In genomic region chr16:33154992-33155391, GRCm38 (mm10) we compare ENCODE assay signal across 8 mouse cellular contexts. TPM values are rescaled to one million over a fixed set of nuclear protein-coding genes. Genes with fewer than 3 reads are reported as not detected.
DNase-seq lines count a peak whose midpoint lies in the region.

No protein-coding gene starts in this region.

- intact Hi-C loops in left cerebral cortex, postnatal 14 days (cut with DNase I) = loop anchor here (10.0 kb wide), 1 partner anchor 130 kb away; no protein-coding TSS in a partner anchor
- intact Hi-C loops in left cerebral cortex, postnatal 36 days (cut with DNase I) = no loop called here

- peak; percentile 22 for DNase-seq in cerebellum, adult 11 months
- no peak for DNase-seq in cerebellum, adult 11-12 months
- peak; percentile 47 to 67 for DNase-seq in left cerebral cortex, postnatal 14 days (ENCODE audit: low spot score in 2 of 2)
- DNase-seq in left cerebral cortex, postnatal 36 days (ENCODE audit: low spot score in 2 of 2) = no peak
- peak; percentile 56 for DNase-seq in ZHBTc4 (ENCODE audit: low read depth, low spot score)
- peak; percentile 76 for DNase-seq in induced T-regulatory cell, adult 2 months (ENCODE audit: low read depth)
- peak; percentile 48 for DNase-seq in thymus, postnatal 25 days
- DNase-seq in ovary, adult 18-20 months (ENCODE audit: low spot score) = no peak

RNA-seq across cellular contexts. Expression of gene Osbpl11, which starts 29.9 kb away (rescaled TPM):
- 10 to 100 TPM; 16.6 to 22.5 TPM for total RNA-seq in left cerebral cortex, postnatal 14 days (2021)
- total RNA-seq in left cerebral cortex, postnatal 36 days (2021) = 10 to 100 TPM; 15.0 to 16.4 TPM

Comparison
In these comparisons a context has a peak if more than half of its experiments do, and no peak if none do; other contexts are left out.
1. DNase-seq: peak in cerebellum, adult 11 months (single experiment), left cerebral cortex, postnatal 14 days (2 of 2), ZHBTc4 (single experiment), induced T-regulatory cell, adult 2 months (single experiment) and thymus, postnatal 25 days (single experiment); none in cerebellum, adult 11-12 months (single experiment), left cerebral cortex, postnatal 36 days (0 of 2) and ovary, adult 18-20 months (single experiment).